Mouse (Mus musculus): ENCODE measurements at regions not wholly inside any gene's neighbourhood (a gene's known extent, or its start where the extent isn't known, plus 50 kb on each side); places are given as distances from the start of the nearest gene placed in this dataset.

DNA sequence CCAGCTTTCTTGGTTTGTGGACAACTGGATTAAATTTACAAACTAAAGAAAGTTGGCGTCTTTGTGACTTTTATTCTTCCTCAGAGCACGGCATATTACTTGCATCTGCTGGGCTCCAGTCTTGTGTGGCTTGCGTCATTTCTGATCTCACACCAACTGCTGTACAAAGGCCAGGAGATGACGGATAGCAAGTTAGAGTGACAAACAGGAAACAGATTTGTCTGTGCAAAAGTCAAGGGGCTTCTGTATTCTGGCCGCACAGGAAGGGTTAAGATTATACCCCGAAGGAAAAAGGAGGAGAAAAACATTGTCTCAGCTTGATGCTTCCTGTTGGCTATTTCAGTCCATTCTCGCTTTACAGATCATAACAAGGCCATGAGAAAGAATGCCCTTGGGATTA lies 137.8 kb upstream of the Fmo9 start:
- TF ChIP-seq FLI1 (IDR thresholded peaks at IDR 0.05; ENCODE audit: low read length) (no peak), GATA1 (IDR thresholded peaks at IDR 0.05; ENCODE audit: borderline replicate concordance, low read length) (no peak)

Measured in megakaryocyte, embryonic 14.5 days (primary cell).